Mouse (Mus musculus): ENCODE data around the gene Nat9.

Nat9 gene

DNA sequence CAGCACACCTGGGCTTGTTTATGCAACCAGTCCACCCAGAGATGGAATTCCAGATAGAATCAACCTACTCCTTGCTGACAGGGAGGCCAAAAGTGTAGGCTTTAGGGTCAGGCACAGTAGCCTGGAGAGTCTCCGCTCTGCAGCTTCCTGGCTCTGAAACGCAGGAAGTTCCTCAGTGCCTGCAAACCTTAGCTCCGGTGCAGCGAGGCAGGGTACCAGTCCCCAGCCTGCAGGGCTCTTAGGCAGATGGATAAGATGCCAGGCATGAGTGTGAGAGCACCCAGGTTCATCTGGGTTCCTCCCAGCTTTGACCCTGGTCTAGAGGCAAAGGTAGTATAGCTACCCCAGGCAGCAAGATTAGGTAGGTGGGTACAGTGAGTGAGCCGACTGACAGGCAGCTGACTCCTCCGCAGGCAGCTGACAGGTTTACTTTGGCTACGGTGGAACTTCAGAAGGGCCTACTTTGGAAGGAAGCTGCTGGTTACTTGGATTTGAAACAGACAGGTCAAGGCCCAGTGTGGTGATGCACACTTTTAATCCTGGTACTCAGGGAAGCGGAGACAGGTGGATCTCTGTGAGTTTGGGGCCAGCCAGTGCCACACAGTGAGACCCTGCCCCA, 19.9 kb downstream of the Nat9 start:
- H3K27me3 ChIP-seq (ENCODE audit: insufficient read depth, low read length): peaks cover 23% of the 10 kb centered on the region
- TF ChIP-seq NANOG (IDR thresholded peaks at IDR 0.05; ENCODE audit: borderline replicate concordance, low read length): no peak
- no peak for TF ChIP-seq POU5F1 (IDR thresholded peaks at IDR 0.05; ENCODE audit: borderline replicate concordance, low read length)
- no peak for TF ChIP-seq CTCF (conservative IDR thresholded peaks at IDR 0.05; ENCODE audit: low read length)

DNA sequence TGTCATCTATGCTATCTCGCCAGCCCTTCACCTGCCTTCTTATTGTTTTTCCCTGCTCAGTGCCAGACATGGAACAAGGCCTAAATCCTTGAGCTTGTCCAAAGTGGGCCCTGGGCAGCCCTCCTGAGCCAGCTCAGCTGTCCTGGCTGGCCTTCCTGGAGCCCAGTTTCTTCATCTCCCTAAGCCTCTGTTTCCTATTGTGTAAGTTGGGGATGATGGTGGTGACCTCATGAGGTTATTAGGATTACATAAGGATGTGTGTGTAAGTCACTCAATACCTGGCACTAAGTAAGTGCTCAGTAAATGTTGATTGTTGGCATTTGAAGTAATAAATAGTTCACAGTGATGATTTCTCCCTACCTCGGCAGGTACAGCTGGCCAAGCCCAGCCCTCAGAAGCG, 20.9 kb downstream of the Nat9 start:
- Histone ChIP-seq H3K4me3 (replicated peaks; ENCODE audit: low read length) (no peak overlapping the region), H3K27me3 (ENCODE audit: insufficient read depth, low read length) (peaks cover 28% of the 10 kb centered on the region), H3K36me3 (ENCODE audit: insufficient read depth, low read length) (peaks cover 49% of the 10 kb centered on the region), H3K9me3 (ENCODE audit: low read length) (no peaks in the 10 kb centered on the region), H3K4me1 (replicated peaks; ENCODE audit: low read depth, low read length) (peaks cover 65% of the 10 kb centered on the region)
- TF ChIP-seq NANOG (IDR thresholded peaks at IDR 0.05; ENCODE audit: borderline replicate concordance, low read length) (no peak), CTCF (conservative IDR thresholded peaks at IDR 0.05; ENCODE audit: low read length) (no peak), POU5F1 (IDR thresholded peaks at IDR 0.05; ENCODE audit: borderline replicate concordance, low read length) (no peak)

More for the DNA sequence above, 19.9 kb downstream of the Nat9 start:
- peaks cover 49% of the 10 kb centered on the region for H3K36me3 ChIP-seq (ENCODE audit: insufficient read depth, low read length)
- no peaks in the 10 kb centered on the region for H3K9me3 ChIP-seq (ENCODE audit: low read length)
- peaks cover 65% of the 10 kb centered on the region for H3K4me1 ChIP-seq (replicated peaks; ENCODE audit: low read depth, low read length)
- no peak overlapping the region for H3K4me3 ChIP-seq (replicated peaks; ENCODE audit: low read length)

DNA sequence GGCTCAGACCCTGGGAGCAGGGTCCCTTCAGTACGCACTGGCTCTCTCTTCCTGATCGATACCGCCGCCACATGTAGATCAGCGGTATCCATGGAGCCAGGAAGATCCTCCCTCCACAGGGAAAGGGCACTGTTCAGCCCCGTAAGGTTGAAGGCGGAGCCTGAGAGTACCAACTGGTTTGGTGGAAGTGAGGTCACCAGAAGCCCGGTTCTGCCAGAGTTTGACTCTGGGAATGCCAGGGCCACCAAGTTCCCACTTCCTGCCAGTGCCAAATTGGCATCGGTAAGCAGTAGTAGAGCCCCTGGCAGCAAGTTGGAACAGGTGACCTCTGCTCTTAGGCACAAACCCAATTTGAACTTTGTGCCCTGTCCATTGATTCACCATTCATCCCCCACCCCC, 22.7 kb downstream of the Nat9 start:
- TF ChIP-seq POU5F1 (IDR thresholded peaks at IDR 0.05; ENCODE audit: borderline replicate concordance, low read length): no peak
- no peak for TF ChIP-seq CTCF (conservative IDR thresholded peaks at IDR 0.05; ENCODE audit: low read length)
- TF ChIP-seq NANOG (IDR thresholded peaks at IDR 0.05; ENCODE audit: borderline replicate concordance, low read length): no peak
- Histone ChIP-seq H3K4me1 (replicated peaks; ENCODE audit: low read depth, low read length) (peaks cover 65% of the 10 kb centered on the region), H3K36me3 (ENCODE audit: insufficient read depth, low read length) (peaks cover 41% of the 10 kb centered on the region), H3K27me3 (ENCODE audit: insufficient read depth, low read length) (peaks cover 34% of the 10 kb centered on the region), H3K9me3 (ENCODE audit: low read length) (no peaks in the 10 kb centered on the region), H3K4me3 (replicated peaks; ENCODE audit: low read length) (peak overlapping the region; percentile 97)

DNA sequence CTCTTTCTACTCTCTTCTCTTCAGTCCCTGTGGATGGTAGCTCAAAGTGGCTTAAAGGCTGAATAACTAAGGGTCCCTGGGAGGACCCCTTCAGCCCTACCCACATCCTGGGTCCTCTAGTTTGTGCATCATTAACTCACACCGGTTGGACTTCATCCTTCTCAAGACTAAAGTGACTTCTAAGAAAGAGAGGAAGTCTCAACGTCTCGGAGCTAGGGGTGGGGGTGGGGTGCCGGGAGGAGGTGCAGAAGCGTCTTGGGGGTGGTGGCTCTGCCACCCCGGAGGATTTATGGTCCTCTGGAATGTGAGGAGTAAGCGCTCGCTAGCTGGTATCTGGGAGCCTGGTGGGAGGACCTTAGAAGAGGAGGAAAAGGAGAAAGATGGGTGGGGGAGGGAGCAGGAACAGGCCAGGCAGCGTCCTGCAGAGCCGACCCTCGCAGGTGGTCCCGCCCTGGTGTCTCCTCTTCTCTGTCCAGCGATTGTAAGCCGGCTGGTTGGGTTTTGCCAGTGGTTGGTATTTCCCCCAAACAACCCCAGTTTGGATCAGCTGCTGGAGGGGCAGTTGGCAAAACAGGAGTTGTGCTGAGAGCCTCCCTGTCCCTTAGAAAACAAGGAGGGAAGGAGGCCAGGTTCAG, 23.2 kb downstream of the Nat9 start:
- Histone ChIP-seq H3K36me3 (ENCODE audit: insufficient read depth, low read length) (peaks cover 37% of the 10 kb centered on the region), H3K4me3 (replicated peaks; ENCODE audit: low read length) (peak overlapping the region; percentile 97), H3K27me3 (ENCODE audit: insufficient read depth, low read length) (peaks cover 37% of the 10 kb centered on the region), H3K4me1 (replicated peaks; ENCODE audit: low read depth, low read length) (peaks cover 70% of the 10 kb centered on the region), H3K9me3 (ENCODE audit: low read length) (no peaks in the 10 kb centered on the region)
- TF ChIP-seq CTCF (conservative IDR thresholded peaks at IDR 0.05; ENCODE audit: low read length) (no peak), NANOG (IDR thresholded peaks at IDR 0.05; ENCODE audit: borderline replicate concordance, low read length) (no peak), POU5F1 (IDR thresholded peaks at IDR 0.05; ENCODE audit: borderline replicate concordance, low read length) (no peak)

DNA sequence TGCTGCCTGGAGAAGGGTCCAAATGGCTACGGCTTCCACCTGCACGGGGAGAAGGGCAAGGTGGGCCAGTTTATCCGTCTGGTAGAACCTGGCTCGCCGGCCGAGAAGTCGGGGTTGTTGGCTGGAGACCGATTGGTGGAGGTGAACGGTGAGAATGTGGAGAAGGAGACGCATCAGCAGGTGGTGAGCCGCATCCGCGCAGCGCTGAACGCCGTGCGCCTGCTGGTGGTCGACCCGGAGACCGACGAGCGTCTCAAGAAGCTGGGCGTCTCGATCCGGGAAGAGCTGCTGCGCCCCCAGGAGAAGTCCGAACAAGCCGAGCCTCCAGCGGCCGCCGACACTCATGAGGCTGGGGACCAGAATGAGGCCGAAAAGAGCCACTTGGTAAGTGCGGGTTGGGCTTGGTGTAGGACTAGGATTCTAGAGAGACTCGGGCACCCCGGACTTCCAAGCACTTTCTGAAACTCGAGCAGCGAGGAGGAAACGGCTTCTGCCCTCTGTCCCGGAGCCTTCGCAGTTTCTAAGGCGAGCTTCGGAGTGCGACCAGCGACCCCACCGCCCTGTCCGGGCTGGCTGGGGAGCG, 24.0 kb downstream of the Nat9 start:
- H3K27me3 ChIP-seq (ENCODE audit: insufficient read depth, low read length): peaks cover 45% of the 10 kb centered on the region
- H3K36me3 ChIP-seq (ENCODE audit: insufficient read depth, low read length): peaks cover 30% of the 10 kb centered on the region
- H3K4me1 ChIP-seq (replicated peaks; ENCODE audit: low read depth, low read length): peaks cover 66% of the 10 kb centered on the region
- peak overlapping the region; percentile 97 for H3K4me3 ChIP-seq (replicated peaks; ENCODE audit: low read length)
- no peak for TF ChIP-seq POU5F1 (IDR thresholded peaks at IDR 0.05; ENCODE audit: borderline replicate concordance, low read length)
- TF ChIP-seq NANOG (IDR thresholded peaks at IDR 0.05; ENCODE audit: borderline replicate concordance, low read length): no peak
- TF ChIP-seq CTCF (conservative IDR thresholded peaks at IDR 0.05; ENCODE audit: low read length): no peak
- H3K9me3 ChIP-seq (ENCODE audit: low read length): no peaks in the 10 kb centered on the region

DNA sequence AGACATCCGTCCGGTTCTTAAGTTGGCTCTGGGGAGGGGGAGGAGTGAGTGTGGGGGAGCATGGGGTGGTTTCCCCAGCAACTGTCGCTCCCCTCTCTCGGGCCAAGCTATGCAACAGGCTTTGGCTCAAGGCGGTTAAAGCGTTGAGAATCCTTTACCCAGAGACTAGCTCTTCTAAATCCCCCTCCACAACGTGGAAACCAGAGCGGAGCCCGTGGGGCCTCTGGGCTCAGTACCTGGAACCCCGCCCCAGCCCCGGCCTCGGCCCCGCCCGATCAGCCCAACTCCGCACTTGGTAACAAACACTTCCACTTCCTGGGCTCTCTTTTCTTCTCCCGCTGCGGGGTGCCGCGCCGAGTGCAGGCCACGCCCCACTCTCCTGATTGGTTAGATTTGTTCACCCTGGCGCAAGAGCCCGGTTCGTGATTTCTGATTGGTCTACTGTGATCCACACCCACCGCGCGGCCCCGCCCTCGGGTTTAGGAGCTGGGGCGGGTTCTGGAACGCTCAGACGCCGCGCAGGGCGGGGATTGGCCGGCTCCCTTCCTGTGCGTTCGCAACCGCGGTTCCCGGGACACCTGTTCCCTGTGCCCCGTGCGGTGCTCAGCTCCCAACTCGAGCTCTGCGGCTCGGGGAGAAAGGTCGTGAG, 24.7 kb downstream of the Nat9 start, which contains the start of gene Slc9a3r1:
Gene Slc9a3r1 (plus strand): TSS at position 510 of the 649 bp plus-strand sequence.
- no peak for TF ChIP-seq NANOG (IDR thresholded peaks at IDR 0.05; ENCODE audit: borderline replicate concordance, low read length)
- TF ChIP-seq POU5F1 (IDR thresholded peaks at IDR 0.05; ENCODE audit: borderline replicate concordance, low read length): no peak
- TF ChIP-seq CTCF (conservative IDR thresholded peaks at IDR 0.05; ENCODE audit: low read length): no peak
- peaks cover 63% of the 10 kb centered on the region for H3K4me1 ChIP-seq (replicated peaks; ENCODE audit: low read depth, low read length)

DNA sequence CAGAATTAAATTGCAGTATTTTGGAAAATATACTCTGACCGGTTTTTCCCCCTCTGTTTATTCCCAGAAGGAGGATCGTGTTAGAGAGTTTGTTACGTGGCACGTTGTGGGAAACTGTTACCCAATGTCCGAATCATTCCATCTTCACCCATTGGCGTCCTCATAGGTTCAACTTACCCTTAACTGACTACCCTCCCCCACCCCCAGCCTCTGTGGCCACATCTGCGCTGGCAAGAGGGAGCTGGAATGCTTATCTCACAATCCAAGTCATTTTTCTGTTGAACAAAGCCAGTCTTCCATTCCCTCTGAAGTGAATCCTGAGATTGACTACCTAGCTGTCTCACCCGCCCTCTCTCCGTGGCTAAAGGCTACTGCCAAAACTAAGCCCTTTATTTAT, 25.5 kb downstream of the Nat9 start:
- H3K27me3 ChIP-seq (ENCODE audit: insufficient read depth, low read length): peaks cover 58% of the 10 kb centered on the region
- TF ChIP-seq CTCF (conservative IDR thresholded peaks at IDR 0.05; ENCODE audit: low read length) (no peak), POU5F1 (IDR thresholded peaks at IDR 0.05; ENCODE audit: borderline replicate concordance, low read length) (no peak), NANOG (IDR thresholded peaks at IDR 0.05; ENCODE audit: borderline replicate concordance, low read length) (no peak)
- no peaks in the 10 kb centered on the region for H3K9me3 ChIP-seq (ENCODE audit: low read length)
- peak overlapping the region; percentile 97 for H3K4me3 ChIP-seq (replicated peaks; ENCODE audit: low read length)
- H3K36me3 ChIP-seq (ENCODE audit: insufficient read depth, low read length): peaks cover 18% of the 10 kb centered on the region
- peaks cover 56% of the 10 kb centered on the region for H3K4me1 ChIP-seq (replicated peaks; ENCODE audit: low read depth, low read length)

More for the DNA sequence above, 24.7 kb downstream of the Nat9 start, which contains the start of gene Slc9a3r1:
- H3K36me3 ChIP-seq (ENCODE audit: insufficient read depth, low read length): peaks cover 24% of the 10 kb centered on the region
- no peaks in the 10 kb centered on the region for H3K9me3 ChIP-seq (ENCODE audit: low read length)
- peaks cover 51% of the 10 kb centered on the region for H3K27me3 ChIP-seq (ENCODE audit: insufficient read depth, low read length)
- H3K4me3 ChIP-seq (replicated peaks; ENCODE audit: low read length): peak within 1 kb of the TSS; percentile 97

DNA sequence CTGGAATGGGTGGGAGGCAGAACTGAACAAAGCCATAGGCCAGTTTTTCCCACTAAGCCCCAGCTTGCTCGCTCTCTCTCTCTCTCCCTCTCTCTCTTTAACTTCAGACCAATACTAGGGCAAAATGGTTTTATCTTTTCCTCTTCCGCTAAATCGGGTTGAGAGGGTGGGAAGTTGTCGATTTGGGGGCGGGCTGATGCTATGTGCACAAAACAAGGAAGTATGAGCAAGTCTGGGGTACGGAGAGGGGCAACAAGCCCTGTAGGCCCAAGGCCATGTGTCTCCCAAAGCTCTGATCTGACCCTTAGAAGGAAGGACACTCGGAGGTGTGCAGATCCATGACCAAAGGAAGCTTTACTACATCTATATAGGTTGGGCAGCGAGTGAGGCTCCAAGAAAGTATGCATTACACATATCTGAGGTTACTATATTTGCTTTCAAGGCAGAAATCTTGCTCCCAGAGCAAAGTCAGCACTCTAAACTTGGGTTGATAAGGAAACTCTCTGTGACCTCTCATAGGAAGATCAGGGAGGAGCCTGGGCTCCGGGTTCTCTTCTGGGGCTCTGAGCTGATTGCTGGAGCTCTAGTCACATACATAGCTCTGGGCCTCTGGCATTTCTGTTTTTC, 26.0 kb downstream of the Nat9 start:
- Histone ChIP-seq H3K27me3 (ENCODE audit: insufficient read depth, low read length) (peaks cover 63% of the 10 kb centered on the region), H3K4me3 (replicated peaks; ENCODE audit: low read length) (0 out of 2 replicates have a peak overlapping the region, but pooled peaks have one; percentile 97), H3K36me3 (ENCODE audit: insufficient read depth, low read length) (peaks cover 12% of the 10 kb centered on the region), H3K4me1 (replicated peaks; ENCODE audit: low read depth, low read length) (peaks cover 54% of the 10 kb centered on the region), H3K9me3 (ENCODE audit: low read length) (no peaks in the 10 kb centered on the region)
- TF ChIP-seq CTCF (conservative IDR thresholded peaks at IDR 0.05; ENCODE audit: low read length) (no peak), NANOG (IDR thresholded peaks at IDR 0.05; ENCODE audit: borderline replicate concordance, low read length) (no peak), POU5F1 (IDR thresholded peaks at IDR 0.05; ENCODE audit: borderline replicate concordance, low read length) (no peak)

All from E14TG2a.4 (cell line).